Mouse (Mus musculus): Measurements from ENCODE around the gene Znrd1.

The Znrd1 gene

DNA sequence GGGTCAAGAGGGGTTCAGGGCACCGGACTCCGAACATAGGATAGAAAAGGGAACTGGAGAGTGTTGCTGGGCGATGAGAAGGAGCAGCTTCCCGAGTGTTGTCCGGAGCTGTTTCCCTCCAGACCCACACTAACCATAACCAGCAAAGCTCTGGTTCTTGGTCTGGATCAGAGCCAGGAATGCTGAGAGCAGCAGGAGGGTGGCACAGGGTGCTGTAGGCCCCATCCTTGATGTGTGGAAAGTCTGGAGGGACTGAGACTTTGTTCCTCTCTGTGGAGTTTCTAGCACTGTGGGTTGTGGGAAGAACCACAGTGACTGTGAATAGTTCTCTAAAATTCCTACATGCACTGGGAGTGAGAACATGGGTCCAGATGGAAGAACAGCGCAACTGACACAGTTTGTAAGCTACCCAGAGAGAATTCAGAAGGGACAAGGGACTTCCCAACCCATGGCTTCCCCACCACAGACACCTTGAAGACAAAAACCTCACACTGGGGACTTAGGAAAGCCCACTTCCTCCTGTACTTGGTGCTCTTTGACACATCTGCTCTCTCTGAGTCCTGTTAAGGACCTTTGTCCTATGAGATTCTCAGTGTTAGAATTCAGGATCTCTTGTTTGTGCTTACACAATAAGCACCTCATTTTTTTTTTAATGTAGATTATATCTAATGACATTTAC lies 13.0 kb upstream of the Znrd1 start:
- in situ Hi-C loops (cut with MboI, MseI), result no loop called here

DNA sequence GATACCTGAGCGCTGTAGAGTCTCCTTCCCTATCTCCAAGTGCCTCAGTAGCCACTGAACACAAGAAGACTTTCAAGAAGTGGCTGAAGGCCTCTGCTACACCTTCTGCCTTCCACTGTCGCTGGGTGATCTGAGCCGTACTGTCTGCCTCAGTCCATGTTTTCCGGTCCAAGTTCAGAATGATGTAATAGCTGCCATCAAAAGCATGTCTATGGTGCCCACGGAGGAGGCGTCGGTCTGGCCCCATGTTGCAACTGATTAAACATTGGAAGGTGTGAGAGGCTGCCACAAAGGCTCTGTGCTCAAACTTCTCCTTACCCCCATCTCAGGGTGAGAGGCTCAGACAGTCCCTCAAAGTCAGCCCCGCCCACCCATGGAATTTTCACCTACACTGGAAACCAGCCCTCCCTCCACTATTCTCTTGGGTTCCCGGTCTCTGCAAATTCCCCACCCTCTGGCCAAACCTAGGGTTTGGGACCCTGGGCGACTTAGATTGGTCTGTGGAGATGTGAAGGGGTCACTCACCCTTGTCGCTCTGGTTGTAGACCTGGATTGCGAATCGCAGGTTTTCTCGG lies 12.0 kb upstream of the Znrd1 start:
- in situ Hi-C loops (cut with MboI, MseI), result no loop called here

DNA sequence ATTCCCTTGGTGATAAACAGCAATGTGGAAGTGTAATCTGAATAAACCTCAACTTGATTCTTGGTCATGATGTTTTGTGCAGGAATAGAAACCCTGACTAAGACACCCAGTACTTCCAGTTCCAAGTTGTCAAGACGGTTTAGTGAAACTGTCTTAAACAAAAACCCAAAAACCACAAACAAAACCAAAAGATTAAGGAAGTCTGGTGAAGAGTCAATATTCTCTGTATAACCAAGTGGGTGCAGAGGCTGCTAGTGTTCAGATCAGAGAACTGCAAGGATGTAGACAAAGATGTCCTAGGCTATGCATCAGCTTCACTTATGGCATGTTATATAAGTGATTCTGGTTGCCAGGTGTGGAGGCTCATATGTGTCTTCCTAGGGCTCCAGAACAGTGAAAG lies 8.5 kb upstream of the Znrd1 start:
- in situ Hi-C loops (cut with MboI, MseI), result loop anchor here in 1 of 2 experiments (5.0 kb wide), 1 partner anchor 80 kb away; the partner anchor contains the start of gene Gabbr1

DNA sequence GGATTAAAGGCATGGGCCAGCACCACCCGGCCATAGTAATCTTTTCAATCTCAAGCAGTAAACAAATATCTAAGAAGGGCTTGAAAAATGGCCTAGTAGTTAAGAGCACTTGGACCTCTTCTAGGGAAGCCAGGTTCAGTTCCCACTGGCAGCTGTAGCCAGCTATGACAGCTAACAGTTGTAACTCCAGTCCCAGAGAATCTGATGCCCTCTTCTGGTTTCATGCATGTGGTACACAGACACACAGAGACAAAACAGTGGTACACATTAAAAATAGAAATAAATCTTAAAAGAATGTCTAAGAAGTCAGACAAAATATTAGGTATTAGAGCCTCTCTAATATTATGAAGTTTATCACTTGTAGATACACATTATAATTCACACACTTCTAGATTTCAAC lies 2.8 kb upstream of the Znrd1 start:
- in situ Hi-C loops (cut with MboI, MseI), result no loop called here

DNA sequence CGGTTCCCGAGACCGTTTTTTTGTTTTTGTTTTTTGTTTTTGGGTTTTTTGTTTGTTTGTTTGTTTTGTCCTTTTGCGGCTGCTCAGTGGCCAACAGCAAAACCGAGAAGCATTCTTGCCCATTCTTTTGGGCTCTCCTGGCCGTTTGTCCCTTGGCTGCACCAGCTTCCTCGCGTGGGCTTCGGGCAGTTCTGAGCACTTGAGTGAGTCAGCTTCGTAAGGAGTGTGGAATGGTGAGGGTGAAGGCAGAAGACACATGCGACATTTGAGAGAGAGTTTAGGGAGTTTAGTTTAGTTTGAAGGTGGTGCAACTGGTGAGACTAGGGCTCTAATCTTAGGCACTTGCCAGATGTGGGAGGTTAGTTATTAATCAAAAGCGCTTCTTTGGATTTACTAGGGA lies 525 bp upstream of the Znrd1 start:
- in situ Hi-C loops (cut with MboI, MseI), result no loop called here

DNA sequence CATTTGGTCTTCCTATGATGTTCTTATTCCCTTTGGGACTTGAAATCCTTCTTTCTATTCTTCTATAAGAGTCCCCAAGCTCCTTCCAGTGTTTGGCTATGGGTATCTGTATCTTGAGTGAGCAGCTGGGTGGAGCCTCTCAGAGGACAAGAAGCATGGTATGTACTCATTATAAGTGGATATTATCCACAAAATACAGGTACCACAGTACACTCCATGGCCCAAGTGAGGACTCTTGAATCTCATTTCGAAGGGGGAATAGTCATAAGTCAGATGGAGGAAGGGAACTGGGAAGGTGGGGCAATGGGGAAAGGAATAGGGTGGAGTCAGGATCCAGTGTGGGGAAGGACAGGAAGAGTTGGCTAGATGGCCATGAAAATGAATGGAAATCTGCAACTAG lies 5.3 kb downstream of the Znrd1 start:
- in situ Hi-C loops (cut with MboI, MseI), result loop anchor here (5.0 kb wide), 2 partner anchors 74 to 681 kb away; partner anchors contain the start of gene Trim39 (in 1 of the 2)

DNA sequence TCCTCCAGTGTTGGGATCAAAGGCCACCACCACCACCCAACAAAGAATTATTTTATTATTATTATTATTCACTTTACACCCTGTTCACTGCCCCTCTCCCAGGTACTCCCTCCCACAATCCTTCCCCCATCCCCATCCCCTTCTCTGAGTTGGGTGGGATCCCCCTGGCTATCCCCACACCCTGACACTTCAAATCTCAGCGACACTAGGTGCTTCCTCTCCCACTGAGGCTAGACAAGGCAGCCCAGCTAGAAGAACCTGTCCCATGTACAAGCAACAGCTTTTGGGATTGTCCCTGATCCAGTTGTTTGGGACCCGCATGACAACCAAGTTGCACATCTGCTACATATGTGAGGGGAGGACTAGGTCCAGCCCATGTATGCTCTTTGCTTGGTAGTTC lies 5.7 kb downstream of the Znrd1 start:
- in situ Hi-C loops (cut with MboI, MseI), result loop anchor here (5.0 kb wide), 2 partner anchors 75 to 680 kb away; partner anchors contain the start of gene Trim39 (in 1 of the 2)

DNA sequence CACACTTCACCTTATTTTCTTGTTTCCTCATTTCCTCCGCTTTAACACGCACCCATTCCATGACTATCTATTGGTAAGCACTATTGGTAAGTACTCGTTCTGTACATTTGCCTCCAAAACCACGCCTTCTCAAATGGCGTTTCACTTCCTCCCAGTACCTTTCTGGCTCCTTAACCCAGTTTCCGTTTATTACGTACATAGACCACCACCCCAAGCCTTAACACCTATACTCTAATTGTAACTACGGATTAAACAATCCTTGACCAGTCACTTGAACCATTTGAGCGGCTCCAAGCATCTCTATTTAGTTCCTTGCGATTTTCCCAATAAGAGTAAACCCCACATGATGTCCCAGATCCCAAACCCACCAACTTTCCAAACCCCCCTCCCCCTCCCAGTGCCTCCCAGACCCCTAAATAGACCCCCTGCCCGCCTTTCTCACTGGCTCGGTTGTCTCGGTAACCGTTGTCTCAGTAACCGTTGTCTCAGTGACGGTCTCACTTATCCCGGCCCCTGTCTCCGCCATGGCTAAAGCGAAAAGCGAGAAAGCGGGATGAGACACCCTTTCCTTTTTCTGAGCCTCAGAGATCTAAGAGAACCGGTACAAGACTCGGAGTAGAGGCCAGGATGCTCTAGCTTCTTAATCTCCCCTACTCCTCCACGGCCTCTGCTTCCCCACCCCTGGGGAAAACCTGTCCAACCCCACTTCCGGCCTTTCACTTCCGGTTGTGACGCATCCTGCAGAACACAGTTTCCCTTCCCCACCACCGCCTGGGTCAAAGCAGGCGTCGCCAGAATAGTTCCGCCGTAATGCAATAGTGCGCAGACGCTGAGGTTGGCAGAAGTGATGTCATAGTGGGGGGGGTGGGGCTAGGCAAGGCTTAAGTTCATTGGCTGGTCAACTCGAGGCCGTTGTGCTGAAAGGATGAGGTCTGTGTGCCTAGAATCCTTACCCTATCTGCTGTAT lies 7.1 kb downstream of the Znrd1 start, which contains the start of gene Ppp1r11:
TSS of gene Ppp1r11 (minus strand) at position 761 of the 967 bp plus-strand sequence.
- in situ Hi-C loops (cut with MboI, MseI), result loop anchor here (5.0 kb wide), 2 partner anchors 76 to 679 kb away; partner anchors contain the start of gene Trim39 (in 1 of the 2)

DNA sequence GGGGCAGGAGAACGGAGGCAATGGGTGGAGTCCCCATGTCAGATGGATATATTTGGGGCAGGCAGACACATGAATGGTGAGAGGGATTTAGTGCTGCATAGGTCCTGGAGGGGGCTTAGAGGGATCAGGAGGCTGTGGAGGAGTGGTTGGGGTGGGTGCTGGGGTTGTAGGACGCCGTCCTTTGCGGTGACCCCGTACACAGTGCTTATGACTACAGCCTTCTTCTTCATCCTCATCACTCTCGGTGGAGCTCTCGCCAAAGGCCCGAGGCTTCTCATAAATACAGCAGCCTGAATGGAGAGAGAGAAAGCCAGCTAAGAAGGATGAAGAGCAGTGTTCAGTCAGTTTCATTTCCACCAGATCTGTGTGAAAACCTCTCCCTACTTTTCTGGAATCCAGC lies 9.1 kb downstream of the Znrd1 start:
- in situ Hi-C loops (cut with MboI, MseI), result no loop called here

DNA sequence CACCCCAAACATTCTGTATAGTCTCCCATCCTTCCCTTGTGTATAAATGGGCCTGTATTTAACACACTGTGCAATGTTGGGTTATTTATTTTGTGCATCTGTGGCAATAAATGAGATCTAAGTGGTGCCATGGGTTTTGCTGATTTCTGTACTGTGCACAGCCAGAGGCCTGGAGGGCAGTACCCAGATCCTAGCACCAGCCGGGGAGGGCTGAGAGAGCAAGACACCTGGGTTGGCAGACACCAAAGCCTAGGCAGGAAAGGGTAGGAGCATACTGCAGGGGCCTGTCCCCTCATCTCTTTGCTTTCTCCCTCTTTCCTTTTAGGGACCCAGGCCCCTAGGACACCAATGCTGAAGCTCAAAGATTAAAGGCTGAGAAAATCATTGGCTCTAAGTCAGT lies 10.1 kb downstream of the Znrd1 start:
- in situ Hi-C loops (cut with MboI, MseI), result no loop called here

DNA sequence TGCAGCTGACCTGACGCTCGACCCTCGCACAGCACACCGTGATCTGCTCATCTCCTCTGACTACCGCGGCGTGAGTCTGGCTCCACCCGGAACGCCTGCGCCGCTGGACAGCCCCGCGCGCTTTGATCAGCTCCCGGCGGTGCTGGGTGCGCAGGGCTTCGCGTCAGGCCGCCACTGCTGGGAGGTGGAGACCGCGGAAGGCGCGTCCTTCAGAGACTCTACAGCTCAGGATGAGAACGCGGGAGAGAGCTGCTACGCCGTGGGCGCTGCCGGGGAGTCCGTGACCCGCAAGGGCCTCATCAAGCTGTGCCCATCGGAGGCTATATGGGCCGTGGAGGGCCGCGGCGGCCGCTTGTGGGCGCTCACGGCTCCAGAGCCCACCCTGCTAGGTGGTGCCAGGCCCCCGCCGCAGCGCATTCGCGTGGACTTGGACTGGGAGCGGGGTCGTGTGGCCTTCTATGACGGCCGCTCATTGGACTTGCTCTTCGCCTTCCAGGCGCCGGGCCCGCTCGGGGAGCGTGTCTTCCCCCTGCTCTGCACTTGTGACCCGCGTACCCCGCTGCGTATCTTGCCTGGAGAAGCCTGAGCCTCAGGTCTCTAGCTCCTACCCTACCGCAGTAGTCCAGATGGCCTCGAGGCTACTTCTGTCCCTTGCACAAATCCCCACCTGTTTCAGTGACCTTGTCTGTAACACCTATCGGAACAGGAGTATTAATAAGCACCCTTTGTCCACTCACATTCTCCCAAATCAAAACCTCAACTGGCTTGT lies 11.1 kb downstream of the Znrd1 start:
- in situ Hi-C loops (cut with MboI, MseI), result no loop called here

DNA sequence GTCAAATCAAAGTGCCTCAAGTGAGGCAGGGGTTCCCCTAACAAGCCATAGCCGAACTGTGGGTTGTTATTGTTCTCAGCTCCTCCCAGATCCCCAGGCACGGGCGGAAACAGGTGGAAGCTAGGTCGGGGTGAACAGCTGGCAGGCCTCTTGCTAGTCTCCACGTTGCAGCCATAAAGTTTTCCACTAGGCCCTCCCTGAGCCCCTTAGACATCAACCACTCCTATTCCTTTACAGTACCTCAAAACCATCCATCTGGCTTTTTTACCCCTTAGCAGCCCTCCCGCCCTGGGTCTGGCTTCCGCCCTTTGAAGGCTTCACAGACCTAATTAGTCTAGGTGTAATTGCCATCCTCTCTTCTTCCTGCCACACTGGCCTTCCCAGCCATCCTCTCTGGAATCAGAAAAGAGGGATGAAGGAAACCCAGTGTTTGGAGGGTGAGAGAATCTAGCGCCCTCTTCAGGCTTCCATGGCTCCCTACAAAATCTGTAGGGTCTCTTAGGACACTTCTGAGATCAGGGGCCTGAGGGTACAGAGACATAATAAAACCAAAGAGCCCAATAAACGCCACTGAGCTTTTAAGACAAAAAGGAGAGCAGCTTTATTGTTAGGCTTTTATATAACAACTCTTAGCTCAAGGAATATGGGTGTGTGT lies 14.1 kb downstream of the Znrd1 start:
- in situ Hi-C loops (cut with MboI, MseI), result no loop called here

DNA sequence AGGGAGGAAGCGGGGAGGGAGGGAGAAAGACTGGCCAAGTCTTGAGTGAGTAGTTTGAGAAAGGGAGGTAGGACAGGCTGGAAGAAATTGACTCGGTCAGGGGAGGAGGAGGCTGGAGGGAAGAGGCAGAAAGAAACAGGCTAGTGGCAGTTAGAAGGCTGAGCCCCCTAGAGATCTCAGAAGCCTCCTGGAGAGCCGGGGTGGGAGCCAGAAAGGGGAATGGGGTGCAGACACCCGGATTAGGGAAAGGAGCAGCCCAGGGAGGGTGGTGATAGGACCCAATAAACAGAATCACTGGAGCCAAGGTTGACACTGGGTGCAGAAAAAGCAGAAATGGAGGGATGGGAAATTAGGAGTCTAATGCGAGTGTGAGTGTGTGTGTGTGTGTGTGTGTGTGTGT lies 14.7 kb downstream of the Znrd1 start:
- in situ Hi-C loops (cut with MboI, MseI), result no loop called here

DNA sequence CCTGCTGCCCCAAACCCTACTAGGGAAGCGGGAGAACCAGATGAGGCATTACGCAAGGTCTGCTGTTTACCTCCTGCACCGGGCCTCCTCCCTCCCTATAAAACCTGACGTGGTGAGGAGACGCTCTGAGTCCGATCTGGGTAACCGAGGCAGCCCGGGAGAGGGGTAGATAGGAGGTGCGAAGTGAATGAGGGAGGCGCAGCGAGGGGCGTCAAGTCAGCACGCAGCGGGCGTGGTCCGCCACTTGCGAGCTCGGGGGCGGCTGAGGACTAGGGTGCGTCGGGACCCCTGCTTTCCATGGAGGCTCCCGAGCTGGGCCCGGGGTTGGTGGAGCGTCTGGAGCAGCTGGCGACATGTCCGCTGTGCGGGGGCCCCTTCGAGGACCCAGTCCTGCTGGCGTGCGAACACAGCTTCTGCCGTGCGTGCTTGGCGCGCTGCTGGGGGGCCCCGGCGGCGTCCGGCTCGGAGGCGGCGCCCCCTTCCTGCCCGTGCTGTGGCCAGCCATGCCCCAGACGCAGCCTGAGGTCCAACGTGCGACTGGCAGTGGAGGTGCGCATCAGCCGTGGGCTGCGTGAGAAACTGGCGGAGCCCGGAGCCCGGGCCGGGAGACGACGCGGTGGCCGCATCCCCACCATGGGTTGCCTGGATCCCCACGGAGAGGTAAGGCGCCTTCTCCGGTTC lies 15.4 kb downstream of the Znrd1 start, which contains the start of gene Rnf39:
TSS of gene Rnf39 (plus strand) at position 128 of the 681 bp plus-strand sequence.
- in situ Hi-C loops (cut with MboI, MseI), result no loop called here

DNA sequence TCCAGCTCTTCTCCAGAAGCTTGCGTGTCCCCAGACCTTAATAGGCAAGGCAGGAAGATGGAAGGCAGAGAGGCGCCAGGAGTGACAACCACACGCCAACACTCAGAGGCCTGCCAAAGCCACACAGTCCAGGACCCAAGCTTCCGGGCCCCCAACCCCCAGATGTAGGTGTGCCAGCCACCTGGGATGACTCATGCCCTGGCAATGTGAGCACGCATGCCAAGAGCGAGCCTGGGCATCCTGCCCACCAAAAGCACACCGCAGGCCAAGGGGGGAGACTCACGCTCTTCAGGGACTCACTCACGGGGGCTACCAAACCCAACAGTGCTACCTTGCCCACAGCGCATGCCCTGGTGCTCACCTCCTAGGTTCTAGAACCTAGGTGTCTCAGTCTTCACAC lies 16.0 kb downstream of the Znrd1 start:
- in situ Hi-C loops (cut with MboI, MseI), result no loop called here

DNA sequence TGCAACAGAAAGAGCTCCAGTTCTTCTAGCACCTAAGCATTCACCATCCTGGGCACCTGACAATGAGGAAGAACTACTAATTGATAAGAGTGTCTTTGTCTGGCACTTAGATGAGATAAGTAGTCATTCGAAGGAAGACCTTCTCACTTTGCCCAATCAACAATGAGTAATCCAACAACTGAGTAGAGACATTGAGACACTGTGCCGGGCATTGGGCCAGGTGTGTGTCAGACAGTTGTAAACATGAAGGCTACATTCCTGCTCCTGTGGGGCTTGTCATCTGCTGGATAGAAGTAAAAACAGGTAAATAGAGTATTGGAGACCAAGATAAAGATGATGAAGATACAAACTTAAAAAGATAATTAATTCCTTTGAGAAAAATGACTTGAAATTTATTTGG lies 20.3 kb downstream of the Znrd1 start:
- in situ Hi-C loops (cut with MboI, MseI), result no loop called here

DNA sequence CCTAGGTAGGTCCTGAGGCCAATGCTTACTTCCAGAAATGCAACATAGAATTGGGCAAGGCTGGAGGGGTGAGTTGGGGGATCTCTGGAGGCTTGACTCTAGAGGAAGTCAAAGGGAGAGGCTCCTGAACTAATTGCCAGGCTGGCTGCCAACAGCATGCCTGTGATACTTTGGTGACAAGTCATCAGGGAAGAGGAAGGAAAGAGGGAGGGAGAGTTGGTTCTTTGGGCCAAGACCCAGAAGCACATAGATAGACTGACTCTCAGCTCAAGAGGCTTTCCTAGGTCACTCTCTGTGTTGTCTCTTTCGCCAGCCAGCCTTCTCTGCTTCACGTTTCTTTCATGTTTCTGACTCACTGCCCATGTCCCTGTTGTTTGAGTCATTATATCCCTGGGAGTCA lies 26.6 kb downstream of the Znrd1 start:
- in situ Hi-C loops (cut with MboI, MseI), result no loop called here

DNA sequence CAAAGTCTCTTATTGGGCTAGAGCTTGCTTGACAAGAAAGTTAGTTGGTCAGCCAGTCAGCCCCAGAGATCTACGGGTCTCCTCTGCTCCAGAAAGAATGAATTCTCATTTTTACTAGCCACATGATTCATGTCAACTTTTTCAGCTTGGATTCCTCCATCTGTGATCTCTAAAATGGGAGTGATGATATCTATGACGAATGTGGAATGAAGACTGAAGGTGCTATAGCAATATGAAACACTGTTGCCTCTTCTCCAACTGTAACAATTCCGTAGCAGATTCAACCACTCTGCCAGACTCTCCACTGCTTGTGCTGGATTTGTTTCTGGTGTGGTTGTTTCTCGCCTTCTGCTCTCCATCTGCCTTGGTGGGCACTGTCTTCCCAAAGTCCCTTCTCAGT lies 27.2 kb downstream of the Znrd1 start:
- in situ Hi-C loops (cut with MboI, MseI), result no loop called here

DNA sequence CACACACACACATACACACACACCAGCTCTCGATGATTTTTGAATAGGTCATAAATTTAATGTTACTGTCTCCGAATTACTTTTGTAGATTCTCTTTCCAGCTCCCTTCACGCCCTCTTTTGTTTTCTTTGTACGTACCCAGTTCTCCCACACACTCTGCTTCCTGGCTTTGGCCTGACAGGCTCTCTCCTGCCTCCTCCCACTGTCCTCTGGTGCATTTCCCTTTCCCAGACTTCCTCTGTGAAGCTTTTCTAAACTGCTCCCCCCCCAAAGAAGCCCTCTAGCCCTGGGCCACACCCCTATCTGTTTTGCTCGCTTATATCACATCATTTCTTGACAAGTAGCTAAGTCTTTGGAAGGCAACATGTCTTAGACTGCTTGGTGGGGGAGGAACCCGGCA lies 28.1 kb downstream of the Znrd1 start:
- in situ Hi-C loops (cut with MboI, MseI), result no loop called here

All from T-helper 17 cell (primary cell).